Mouse (Mus musculus) heart, adult 2 months (tissue): ENCODE measurements around the gene Gtf3c1.

Experiments used
- CTCF ChIP-seq: fragments of 200-600 bp; IDR thresholded peaks from 2 replicates; pipeline ENCODE4 v1.8.1; 2022; ENCODE audit warnings: antibody characterized with exemption, mild to moderate bottlenecking, moderate library complexity
- POLR2A ChIP-seq: fragments of 200-500 bp; IDR thresholded peaks from 2 replicates; pipeline ENCODE4 v1.6.1; 2011; ENCODE audit warnings: mild to moderate bottlenecking, low read depth, low read length, control low read depth; ENCODE audit not compliant: insufficient read depth

DNA sequence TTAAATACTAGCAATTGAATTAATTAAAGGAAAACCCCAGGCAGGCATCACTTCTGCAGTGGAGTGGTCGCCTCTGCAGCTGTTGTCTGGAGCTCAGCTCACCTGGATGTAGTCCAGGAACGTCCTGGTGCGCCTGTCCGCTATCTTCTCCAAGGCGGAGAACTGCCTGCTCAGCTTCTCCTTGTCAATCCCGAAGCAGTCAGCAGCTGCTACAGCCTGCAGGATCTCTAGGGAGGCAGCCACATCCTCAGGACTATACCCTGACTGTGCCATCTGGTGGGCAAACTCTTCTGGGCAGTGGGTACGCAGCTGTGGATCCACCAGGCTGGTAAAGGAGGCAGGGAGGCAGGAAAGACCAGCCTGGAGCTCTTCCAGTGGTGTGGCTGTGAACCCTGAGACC lies 62.2 kb downstream of the Gtf3c1 start:
- TF ChIP-seq POLR2A = no peak
- no peak for TF ChIP-seq CTCF
